Mouse (Mus musculus) kidney, adult 2 months (tissue): ENCODE measurements around the gene Gsk3a.

Experiments used
- CTCF ChIP-seq: fragments of 200-500 bp; conservative IDR thresholded peaks from 2 replicates; pipeline ENCODE4 v1.5.1; 2011; ENCODE audit warnings: low read depth, mild to moderate bottlenecking, control low read depth, low read length, moderate library complexity, mixed read lengths; ENCODE audit not compliant: insufficient read depth, insufficient read length
- POLR2A ChIP-seq: fragments of 200-500 bp; IDR thresholded peaks from one replicate; pipeline ENCODE4 v1.6.1; 2011; ENCODE audit warnings: low read depth, low read length, control low read depth

DNA sequence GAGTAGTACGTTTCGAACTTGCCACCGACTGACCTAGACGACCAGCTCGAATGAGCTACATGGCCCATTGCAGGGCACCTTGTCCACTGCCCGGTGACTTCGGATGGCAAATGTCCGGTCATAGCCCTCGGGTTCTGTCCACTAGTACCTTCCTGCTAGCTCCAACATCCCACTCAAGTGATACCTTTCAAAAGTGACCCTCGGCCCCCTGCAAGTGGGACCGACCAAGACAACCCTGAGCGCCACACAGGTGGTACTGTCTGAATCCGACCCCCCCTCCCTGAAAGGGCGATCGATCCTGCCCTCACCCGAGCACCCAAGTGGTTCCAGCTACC is 18.3 kb downstream of the Gsk3a start:
- no peak for TF ChIP-seq CTCF
- TF ChIP-seq POLR2A = no peak
